Mouse (Mus musculus) kidney, adult 8-10 months (tissue): ENCODE measurements around the gene Ano7.
"Not testable (repeated sequence)": the region's sequence is repeated elsewhere in the genome, so short reads cannot be mapped to it uniquely, and the experiment has no call there.

ENCODE experiments used
- DNase-seq, 2 experiments: peaks; one replicate each; pipeline ENCODE4 v3.0.0; 2022

The Ano7 gene

GRCm38 (mm10) chr1:93450118-93450517, 76.4 kb downstream of the Ano7 start:
- DNase-seq: not testable (repeated sequence)

- no peak for DNase-seq
These were observed 80.1 kb downstream of the Ano7 start for GRCm38 (mm10) chr1:93453721-93454255.
